Mouse (Mus musculus): ENCODE measurements around the gene Phc3. TPM values are rescaled to one million over a fixed set of nuclear protein-coding genes. Genes with fewer than 3 reads are reported as not detected.
"Not testable (repeated sequence)": the region's sequence is repeated elsewhere in the genome, so short reads cannot be mapped to it uniquely, and the experiment has no call there.

Gene Phc3
- total RNA-seq, 2 experiments from 2014 or later: 23.1 to 25.1 TPM

DNA sequence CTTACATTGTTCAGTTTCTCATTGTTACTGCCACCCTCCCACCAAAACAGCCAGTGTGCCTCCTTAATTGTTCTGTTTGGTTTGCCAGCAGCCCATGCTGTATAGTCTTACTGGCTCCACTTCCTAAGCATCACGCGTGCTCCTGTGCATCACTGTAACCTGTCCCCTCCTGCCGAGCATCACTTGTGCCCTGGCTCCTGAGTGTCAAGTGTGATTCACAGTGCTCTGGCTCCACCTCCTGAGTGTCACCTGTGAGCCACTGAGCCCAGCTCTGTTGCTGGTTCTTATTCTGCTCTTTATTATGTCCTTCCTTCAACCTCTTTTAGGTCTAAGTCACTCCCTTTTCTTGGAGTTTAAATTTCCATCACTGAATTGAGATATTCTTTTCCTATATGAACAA is 81.8 kb downstream of the Phc3 start:
- DNase-seq (ENCODE audit: low spot score in 2 of 2): no peak

- no peak for DNase-seq (ENCODE audit: low spot score in 2 of 2)
Observed at GRCm38 (mm10) chr3:30876709-30877108, 92.5 kb downstream of the Phc3 start.

- no peak for DNase-seq (ENCODE audit: low spot score in 2 of 2)
Observed at GRCm38 (mm10) chr3:30869995-30870394, 99.2 kb downstream of the Phc3 start.

DNA sequence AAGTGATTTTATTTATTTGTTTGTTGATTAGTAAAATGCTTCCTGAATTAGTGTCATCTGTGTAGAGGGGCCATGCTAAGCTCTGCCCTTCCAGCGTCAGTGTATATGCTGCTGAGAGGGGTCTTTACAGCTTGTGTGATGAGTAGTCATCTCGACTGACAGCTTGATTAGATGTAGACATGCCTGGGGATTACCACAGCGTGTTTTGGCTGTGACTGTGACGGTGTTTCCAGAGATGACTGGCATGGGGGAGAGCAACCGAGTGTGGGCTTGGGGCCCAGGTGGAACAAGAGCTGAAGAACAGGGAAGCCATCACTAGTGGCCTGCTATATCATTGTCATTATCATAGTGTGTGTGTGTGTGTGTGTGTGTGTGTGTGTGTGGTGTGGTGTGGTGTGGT is 100.6 kb downstream of the Phc3 start:
- DNase-seq (ENCODE audit: low spot score in 2 of 2): no peak

- DNase-seq (ENCODE audit: low spot score in 2 of 2): no peak
Observed at GRCm38 (mm10) chr3:30868176-30868575, 101.0 kb downstream of the Phc3 start.

DNA sequence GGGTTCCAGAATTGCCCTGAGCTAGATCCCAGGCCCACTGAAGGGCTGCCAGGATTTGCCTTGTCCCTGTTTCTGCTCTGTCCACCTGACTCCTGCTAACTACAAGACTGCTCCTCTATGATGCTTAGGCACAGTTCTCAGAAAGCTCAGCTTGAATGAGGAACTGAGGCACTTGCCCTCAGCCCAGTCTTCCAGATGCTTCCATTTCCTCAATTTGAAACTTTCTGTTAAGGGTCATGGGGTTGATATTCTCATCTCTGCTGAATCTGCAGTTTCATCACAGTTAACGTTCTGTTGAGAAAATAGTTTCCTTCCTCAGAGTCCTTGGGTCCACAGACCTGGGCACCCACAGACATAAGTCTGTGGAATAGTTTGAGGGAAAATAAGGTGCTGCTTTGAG is 104.6 kb downstream of the Phc3 start:
- no peak for DNase-seq (ENCODE audit: low spot score in 2 of 2)

DNA sequence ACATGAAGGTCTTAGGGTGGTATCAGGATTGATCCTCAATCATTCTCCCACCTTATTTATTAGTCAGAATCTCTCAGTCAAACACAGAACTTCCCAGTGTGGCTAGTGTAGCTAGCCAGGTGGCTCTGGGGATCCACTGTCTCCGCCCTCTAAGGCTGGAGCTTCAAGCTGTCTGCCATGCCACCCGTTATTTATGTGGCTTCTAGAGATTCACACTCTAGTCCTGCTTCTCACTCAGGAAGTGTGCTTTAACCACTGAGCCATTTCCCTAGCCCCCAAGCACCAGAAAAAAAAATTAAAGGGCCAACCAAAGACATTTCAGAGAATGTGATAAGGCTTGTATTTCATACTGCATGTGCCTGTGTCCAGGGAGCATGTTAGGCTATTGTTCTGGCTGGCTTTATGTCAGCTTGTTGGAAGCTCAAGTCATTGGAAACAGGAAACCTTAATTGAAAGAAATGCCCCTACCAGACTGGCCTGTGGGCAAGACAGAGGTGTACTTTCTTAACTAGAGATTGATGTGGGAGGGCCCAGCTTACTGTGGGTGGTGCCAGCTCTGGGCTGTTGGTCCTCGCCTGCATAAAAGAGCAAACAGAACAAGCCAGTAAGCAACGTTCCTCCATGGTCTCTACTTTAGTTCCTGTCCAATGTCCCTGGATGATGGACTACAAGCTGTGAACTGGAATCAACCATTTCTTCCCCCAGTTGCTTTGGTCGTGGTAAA is 105.3 kb downstream of the Phc3 start:
- DNase-seq (ENCODE audit: low spot score in 2 of 2): no peak

GRCm38 (mm10) chr3:30860705-30861104 is 108.5 kb downstream of the Phc3 start:
- DNase-seq (ENCODE audit: low spot score in 2 of 2): no peak

DNA sequence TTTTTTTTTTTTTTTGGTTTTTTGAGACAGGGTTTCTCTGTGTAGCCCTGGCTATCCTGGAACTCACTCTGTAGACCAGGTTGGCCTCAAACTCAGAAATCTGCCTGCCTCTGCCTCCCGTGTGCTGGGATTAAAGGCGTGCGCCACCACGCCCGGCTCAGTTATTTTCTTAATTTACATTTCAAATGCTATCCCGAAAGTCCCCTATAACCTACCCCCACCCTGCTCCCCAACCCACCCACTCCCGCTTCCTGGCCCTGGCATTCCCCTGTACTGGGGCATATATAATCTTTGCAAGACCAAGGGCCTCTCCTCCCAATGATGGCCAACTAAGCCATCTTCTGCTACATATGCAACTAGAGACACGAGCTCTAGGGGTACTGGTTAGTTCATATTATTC is 109.6 kb downstream of the Phc3 start:
- DNase-seq (ENCODE audit: low spot score in 2 of 2): not testable (repeated sequence)

DNA sequence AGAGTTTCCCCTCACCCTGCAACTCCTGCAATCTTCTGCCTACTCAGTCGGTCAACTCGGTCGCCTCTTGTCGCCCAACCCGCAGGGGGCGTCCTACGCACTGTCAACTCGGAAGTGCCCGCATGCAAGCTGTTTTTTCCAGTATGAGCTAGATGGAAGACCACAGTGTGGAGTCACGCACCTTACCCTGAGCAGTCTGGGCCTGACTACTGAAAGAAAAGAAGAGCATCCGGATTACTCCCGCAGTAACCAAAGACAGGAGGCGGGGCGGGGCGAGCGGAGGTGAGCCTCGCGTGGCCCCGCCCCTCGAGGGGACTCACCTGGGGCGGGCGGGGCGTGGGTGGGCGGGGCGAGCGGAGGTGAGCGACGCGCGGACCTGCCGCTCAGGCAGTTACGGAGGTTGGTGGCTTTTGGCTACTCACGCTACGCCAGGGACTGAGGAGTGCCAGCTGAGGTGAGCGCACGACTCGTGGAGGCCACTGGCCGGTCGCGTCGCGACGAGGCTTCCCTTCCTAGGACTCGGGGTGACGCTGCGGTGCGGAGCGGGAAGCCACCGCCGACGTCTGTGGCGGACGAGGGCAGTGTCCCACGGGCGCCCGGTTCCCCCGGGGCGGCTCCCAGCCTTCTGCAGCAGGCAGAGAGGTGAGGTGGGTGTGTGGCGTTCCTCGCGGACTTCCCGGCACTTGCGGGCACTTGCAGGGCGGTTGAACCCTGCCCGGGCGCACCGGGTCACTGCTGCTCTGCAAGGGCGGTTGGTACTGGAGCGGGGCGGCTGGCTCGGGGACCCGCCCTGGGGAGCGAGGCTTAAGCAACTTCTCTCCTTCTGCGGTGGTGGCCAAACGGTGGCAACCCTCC is 113.4 kb downstream of the Phc3 start, which contains the start of gene Gpr160:
Gpr160 (plus strand) TSS at position 347 of the 855 bp plus-strand sequence.
- peak; percentile 28 to 50 for DNase-seq (ENCODE audit: low spot score in 2 of 2)

- DNase-seq (ENCODE audit: low spot score in 2 of 2): no peak
Observed at GRCm38 (mm10) chr3:30853596-30853995, 115.6 kb downstream of the Phc3 start.

- DNase-seq (ENCODE audit: low spot score in 2 of 2): no peak
Observed at GRCm38 (mm10) chr3:30851422-30851821, 117.8 kb downstream of the Phc3 start.

Other genes starting within 250 kb of the Phc3 start
- 1 to 10 TPM; 1.8 to 2.1 TPM for gene Samd7, start 223.1 kb downstream of the Phc3 start, total RNA-seq (2021)
- 10 to 100 TPM; 78.3 to 88.1 TPM for gene Sec62, start 176.5 kb downstream of the Phc3 start, total RNA-seq (2021)
- gene Gpr160, start 113.5 kb downstream of the Phc3 start, total RNA-seq (2021): 1 to 10 TPM; 1.6 to 1.9 TPM
- 10 to 100 TPM; 31.9 to 34.7 TPM for gene Prkci, start 26.3 kb upstream of the Phc3 start, total RNA-seq (2021)
- gene Skil, start 125.6 kb upstream of the Phc3 start, total RNA-seq (2021): 10 to 100 TPM; 20.3 to 26.3 TPM
- 1 to 10 TPM; 1.5 to 1.6 TPM for gene Cldn11, start 180.5 kb upstream of the Phc3 start, total RNA-seq (2021)